In the genomic region with DNA sequence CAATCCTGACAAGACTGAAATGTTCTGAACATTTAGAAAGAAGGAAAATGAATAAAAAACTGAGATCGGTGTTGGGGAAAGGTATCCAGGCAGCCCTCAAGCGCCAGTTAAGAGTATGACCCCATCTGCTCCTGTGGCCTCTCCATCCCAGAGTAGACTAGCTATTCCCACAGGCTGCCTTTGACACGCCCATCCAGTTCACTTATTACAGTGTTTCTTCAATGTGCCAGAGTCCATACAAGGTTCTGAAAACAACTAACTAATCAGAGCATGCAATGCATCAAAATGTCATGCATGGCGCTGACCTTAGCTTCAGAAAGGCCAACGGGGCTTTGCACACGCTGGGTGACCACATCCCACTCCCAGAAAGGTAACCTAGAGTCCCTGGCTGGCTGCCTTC, we compare ENCODE assay signal across 19 mouse cellular contexts. TPM values are rescaled to one million over a fixed set of nuclear protein-coding genes. Genes with fewer than 3 reads are reported as not detected.
"Had no signal": no experiment of that assay in that cellular context is flagged by ENCODE, and none has a peak within 500 bp of the region (broad histone marks: within the 10 kb centered on the region; RNA-seq: fewer than 3 reads in every experiment).

No protein-coding gene starts in this region.

- H3K9me3 ChIP-seq: hindbrain, embryonic 15.5 days; limb, embryonic 10.5 days; liver, embryonic 13.5 days; lung, embryonic 15.5 days; midbrain, embryonic 12.5 days; stomach, embryonic 15.5 days had no signal

- H3K27me3 ChIP-seq: lung, embryonic 15.5 days; stomach, embryonic 15.5 days had no signal

- ATAC-seq: liver, postnatal 0 days had no signal

- DNase-seq: liver, embryonic 13.5 days; liver, postnatal 0 days; lung, postnatal 14 days; thymus, adult 2 months; thymus, postnatal 25 days had no signal

- H3K4me3 ChIP-seq: hindbrain, embryonic 15.5 days; left cerebral cortex, adult 2 months; limb, embryonic 10.5 days; liver, embryonic 13.5 days; lung, embryonic 15.5 days; midbrain, embryonic 12.5 days; stomach, embryonic 15.5 days had no signal

- H3K4me2 ChIP-seq: hindbrain, embryonic 15.5 days; liver, embryonic 13.5 days; lung, embryonic 15.5 days; midbrain, embryonic 12.5 days; stomach, embryonic 15.5 days had no signal

- H3K36me3 ChIP-seq: hindbrain, embryonic 15.5 days; limb, embryonic 10.5 days; liver, embryonic 13.5 days; lung, embryonic 15.5 days; midbrain, embryonic 12.5 days; stomach, embryonic 15.5 days had no signal

- H3K9ac ChIP-seq: hindbrain, embryonic 15.5 days; liver, embryonic 13.5 days; liver, postnatal 0 days; lung, embryonic 15.5 days; midbrain, embryonic 12.5 days; stomach, embryonic 15.5 days had no signal

- H3K27ac ChIP-seq: hindbrain, embryonic 15.5 days; left cerebral cortex, adult 2 months; limb, embryonic 10.5 days; liver, embryonic 13.5 days; lung, embryonic 15.5 days; midbrain, embryonic 12.5 days; stomach, embryonic 15.5 days had no signal

RNA-seq across cellular contexts. Expression of a gene that starts 3.3 kb away (rescaled TPM):
- total RNA-seq: left cerebral cortex, adult 2 months had no signal
- polyA plus RNA-seq: neural tube, embryonic 14.5 days had no signal

RNA-seq across cellular contexts. Expression of a gene that starts 20.0 kb away (rescaled TPM):
- total RNA-seq: layer of hippocampus, adult 8-10 months; layer of hippocampus, postnatal 25 days; left cerebral cortex, adult 2 months; left cerebral cortex, postnatal 14 days; midbrain, postnatal 0 days had no signal
- polyA plus RNA-seq: hindbrain, embryonic 11.5 days; hindbrain, embryonic 15.5 days; limb, embryonic 10.5 days; limb, embryonic 14.5 days; liver, embryonic 13.5 days; midbrain, embryonic 12.5 days; midbrain, postnatal 0 days; neural tube, embryonic 14.5 days; stomach, embryonic 15.5 days; testis, adult 2 months had no signal
